Mouse (Mus musculus): ENCODE results near the gene Krtap12-1. TPM values are rescaled to one million over a fixed set of nuclear protein-coding genes. Genes with fewer than 3 reads are reported as not detected.
"Not testable (repeated sequence)": the region's sequence is repeated elsewhere in the genome, so short reads cannot be mapped to it uniquely, and the experiment has no call there.

Gene Krtap12-1
- total RNA-seq, 2 experiments from 2014 or later, result not detected

- no peak for DNase-seq (ENCODE audit: low spot score in 2 of 2)
- intact Hi-C loops (cut with DNase I), result no loop called here
Observed at GRCm38 (mm10) chr10:77735928-77736327, 15.5 kb downstream of the Krtap12-1 start.

GRCm38 (mm10) chr10:77738929-77739328, 18.5 kb downstream of the Krtap12-1 start:
- intact Hi-C loops (cut with DNase I), result no loop called here
- DNase-seq (ENCODE audit: low spot score in 2 of 2), result no peak

DNA sequence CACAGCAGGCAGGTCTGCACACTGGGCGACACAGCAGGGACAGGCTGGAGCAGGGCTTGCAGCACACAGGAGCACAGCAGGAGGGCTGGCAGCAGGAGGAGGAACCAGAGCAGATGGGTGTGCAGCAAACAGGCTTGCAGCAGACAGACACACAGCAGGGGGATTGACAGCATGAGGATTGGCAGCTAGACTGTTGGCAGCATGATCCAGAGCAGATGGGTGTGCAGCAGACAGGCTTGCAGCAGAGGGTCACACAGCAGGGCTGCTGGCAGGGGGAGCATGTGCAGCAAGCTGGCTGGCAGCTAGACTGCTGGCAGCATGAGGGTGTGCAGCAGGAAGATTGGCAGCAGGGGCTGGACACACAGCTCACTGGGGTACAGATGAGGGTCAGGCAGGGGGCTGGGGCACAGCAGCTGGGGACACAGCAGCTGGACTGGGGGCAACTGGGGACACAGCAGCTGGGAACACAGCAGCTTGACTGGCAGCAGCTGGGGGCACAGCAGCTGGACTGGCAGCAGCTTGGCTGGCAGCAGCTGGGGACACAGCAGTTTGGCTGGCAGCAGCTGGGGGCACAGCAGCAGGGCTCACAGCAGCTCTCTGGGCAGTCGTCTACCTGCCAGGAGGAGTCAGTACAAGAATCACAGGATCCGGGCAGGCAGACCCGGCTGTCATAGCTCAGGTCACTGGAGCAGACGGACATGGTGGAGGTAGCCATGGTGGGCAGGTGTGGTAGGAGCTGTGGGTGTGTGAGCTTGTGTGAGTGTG, 21.7 kb downstream of the Krtap12-1 start, which contains the start of gene Gm18596:
Gene Gm18596, minus strand, starts transcription at position 715 of the 765 bp plus-strand sequence.
- DNase-seq (ENCODE audit: low spot score in 2 of 2); intact Hi-C loops (cut with DNase I): not testable (repeated sequence)

- DNase-seq (ENCODE audit: low spot score in 2 of 2); intact Hi-C loops (cut with DNase I): not testable (repeated sequence)
Observed at GRCm38 (mm10) chr10:77750686-77751085, 30.3 kb downstream of the Krtap12-1 start.

GRCm38 (mm10) chr10:77751254-77751653, 30.9 kb downstream of the Krtap12-1 start, which contains the start of gene Gm9736:
Gene Gm9736 (minus strand): TSS chr10:77751354.
- DNase-seq (ENCODE audit: low spot score in 2 of 2); intact Hi-C loops (cut with DNase I): not testable (repeated sequence)

- DNase-seq (ENCODE audit: low spot score in 2 of 2); intact Hi-C loops (cut with DNase I): not testable (repeated sequence)
Observed at GRCm38 (mm10) chr10:77752312-77752711, 31.9 kb downstream of the Krtap12-1 start.

GRCm38 (mm10) chr10:77753448-77753847, 33.0 kb downstream of the Krtap12-1 start:
- intact Hi-C loops (cut with DNase I), result no loop called here
- DNase-seq (ENCODE audit: low spot score in 2 of 2), result no peak

DNA sequence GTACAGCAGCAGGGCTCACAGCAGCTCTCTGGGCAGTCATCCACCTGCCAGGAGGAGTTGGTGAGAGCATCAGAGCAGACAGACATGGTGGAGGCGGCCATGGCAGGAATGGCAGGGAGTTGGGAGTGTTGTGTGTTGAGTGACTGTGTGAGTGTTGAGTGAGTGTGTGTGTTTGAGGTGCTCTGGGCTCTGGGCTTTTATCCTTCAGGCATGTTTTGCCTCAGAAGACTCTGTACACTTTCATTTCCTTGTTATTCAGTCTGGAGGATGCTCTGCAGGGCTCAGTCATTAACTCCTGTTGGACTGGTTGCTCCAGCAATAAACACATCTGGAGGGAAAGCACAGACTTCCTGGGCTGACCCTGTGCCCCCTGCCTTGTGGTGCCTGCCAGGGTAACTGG, 39.2 kb downstream of the Krtap12-1 start, which contains the start of gene Gm3233:
Gene Gm3233, minus strand, starts transcription at position 101 of the 400 bp plus-strand sequence.
- DNase-seq (ENCODE audit: low spot score in 2 of 2); intact Hi-C loops (cut with DNase I): not testable (repeated sequence)

GRCm38 (mm10) chr10:77769727-77770126, 49.3 kb downstream of the Krtap12-1 start:
- intact Hi-C loops (cut with DNase I), result no loop called here
- no peak for DNase-seq (ENCODE audit: low spot score in 2 of 2)

Other genes starting within 250 kb of the Krtap12-1 start
- gene Fam207a, start 204.8 kb upstream of the Krtap12-1 start, total RNA-seq (2021), result 10 to 100 TPM; 34.2 to 36.0 TPM
- 1 to 10 TPM; 2.9 to 3.6 TPM for gene Itgb2, start 190.3 kb upstream of the Krtap12-1 start, total RNA-seq (2021)
- gene Pttg1ip, start 138.9 kb upstream of the Krtap12-1 start, total RNA-seq (2021), result 10 to 100 TPM; 71.0 to 87.6 TPM
- 100 to 1,000 TPM; 133 to 140 TPM for gene Sumo3, start 114.5 kb upstream of the Krtap12-1 start, total RNA-seq (2021)
- gene Gm49325, start 114.4 kb upstream of the Krtap12-1 start, total RNA-seq (2021), result 10 to 100 TPM; 14.2 to 16.3 TPM
- 10 to 100 TPM; 43.7 to 51.3 TPM for gene Ube2g2, start 98.3 kb upstream of the Krtap12-1 start, total RNA-seq (2021)
- under 1 TPM in 1 of 2 experiments, not detected in 1; 0.14 TPM for gene Tspear, start 34.0 kb upstream of the Krtap12-1 start, total RNA-seq (2021)
- not detected for gene Gm19402, start 29.8 kb upstream of the Krtap12-1 start, total RNA-seq (2021)
- not detected for gene Gm9508, start 23.4 kb upstream of the Krtap12-1 start, total RNA-seq (2021)
- gene Gm10272, start 14.0 kb upstream of the Krtap12-1 start, total RNA-seq (2021), result not detected
- gene Gm10024, start 9.1 kb upstream of the Krtap12-1 start, total RNA-seq (2021), result not detected
- not detected for gene Gm10142, start 4.8 kb upstream of the Krtap12-1 start, total RNA-seq (2021)
- gene Gm10100, start 5.9 kb downstream of the Krtap12-1 start, total RNA-seq (2021), result not detected
- not detected for gene Gm18596, start 22.0 kb downstream of the Krtap12-1 start, total RNA-seq (2021)
- gene Gm9736, start 30.8 kb downstream of the Krtap12-1 start, total RNA-seq (2021), result not detected
- gene Gm3233, start 39.1 kb downstream of the Krtap12-1 start, total RNA-seq (2021), result not detected
- not detected for gene Gm3238, start 50.7 kb downstream of the Krtap12-1 start, total RNA-seq (2021)
- not detected for gene Gm7138, start 56.3 kb downstream of the Krtap12-1 start, total RNA-seq (2021)
- gene Gm3250, start 61.9 kb downstream of the Krtap12-1 start, total RNA-seq (2021), result not detected
- gene Gm7137, start 67.6 kb downstream of the Krtap12-1 start, total RNA-seq (2021), result not detected
- gene Gm9639, start 74.5 kb downstream of the Krtap12-1 start, total RNA-seq (2021), result not detected
- not detected for gene Gm19668, start 78.5 kb downstream of the Krtap12-1 start, total RNA-seq (2021)
- gene Gm9507, start 91.2 kb downstream of the Krtap12-1 start, total RNA-seq (2021), result not detected
- not detected for gene Gm2696, start 94.1 kb downstream of the Krtap12-1 start, total RNA-seq (2021)
- gene Krtap10-4, start 106.5 kb downstream of the Krtap12-1 start, total RNA-seq (2021), result not detected
- gene Krtap10-10, start 115.3 kb downstream of the Krtap12-1 start, total RNA-seq (2021), result not detected
- not detected for gene Gm36176, start 126.2 kb downstream of the Krtap12-1 start, total RNA-seq (2021)
- gene Gm10318, start 132.3 kb downstream of the Krtap12-1 start, total RNA-seq (2021), result not detected
- gene Gm3285, start 141.4 kb downstream of the Krtap12-1 start, total RNA-seq (2021), result not detected
- gene Lrrc3, start 181.9 kb downstream of the Krtap12-1 start, total RNA-seq (2021), result 10 to 100 TPM; 13.2 to 13.6 TPM
- gene Trpm2, start 250.0 kb downstream of the Krtap12-1 start, total RNA-seq (2021), result 10 to 100 TPM; 32.3 to 44.9 TPM